Mouse (Mus musculus) midbrain, embryonic 15.5 days (tissue): ENCODE measurements around the gene Dlx2. TPM values are rescaled to one million over a fixed set of nuclear protein-coding genes. Genes with fewer than 3 reads are reported as not detected.

Source experiments
- ATAC-seq: fragments of 200-750 bp; cut with Nextera tagmentation; replicated peaks from 2 replicates; pipeline ENCODE4 v1.8.0; 2017; ENCODE audit warnings: moderate TSS enrichment
- H3K27ac ChIP-seq: fragments of 300-500 bp; sonication (generic); 2 replicates; pipeline ENCODE4 v1.5.1; 2015; ENCODE audit warnings: mild to moderate bottlenecking, inconsistent platforms
- H3K27me3 ChIP-seq: fragments of 300-500 bp; sonication (generic); replicated peaks from 2 replicates; pipeline ENCODE4 v1.6.1; 2015; ENCODE audit warnings: inconsistent platforms
- H3K36me3 ChIP-seq: fragments of 300-500 bp; sonication (generic); replicated peaks from 2 replicates; pipeline ENCODE4 v1.6.1; 2015; ENCODE audit warnings: inconsistent platforms
- H3K4me1 ChIP-seq: fragments of 300-500 bp; sonication (generic); 2 replicates; pipeline ENCODE4 v1.6.1; 2015; ENCODE audit warnings: inconsistent platforms
- H3K4me2 ChIP-seq: fragments of 300-500 bp; sonication (generic); 2 replicates; pipeline ENCODE4 v1.6.1; 2015; ENCODE audit warnings: inconsistent platforms, mild to moderate bottlenecking, moderate library complexity
- H3K4me3 ChIP-seq: fragments of 300-500 bp; sonication (generic); 2 replicates; pipeline ENCODE4 v1.5.1; 2015; ENCODE audit warnings: mild to moderate bottlenecking, inconsistent platforms
- H3K9ac ChIP-seq: fragments of 300-500 bp; sonication (generic); 2 replicates; pipeline ENCODE4 v1.6.1; 2015; ENCODE audit warnings: mild to moderate bottlenecking, inconsistent platforms
- H3K9me3 ChIP-seq: fragments of 300-500 bp; sonication (generic); 2 replicates; pipeline ENCODE4 v1.6.1; 2016; ENCODE audit warnings: inconsistent platforms
- WGBS: fragments of 180-500 bp; shearing (Covaris S2); methylation state at CpG from one replicate; pipeline ENCODE4 v1.1.7; 2015; ENCODE audit warnings: mixed read lengths; 5-methylcytosine and 5-hydroxymethylcytosine counted together
- polyA plus RNA-seq: library from polyadenylated mRNA; unstranded; fragments of >200 nt; fragmentation: Nextera tagmentation; extraction: Ambion mirVana; gene quantifications from 2 replicates; pipeline ENCODE4 v1.2.1, GENCODE M21; 2015

The Dlx2 gene
- polyA plus RNA-seq = 8.0 and 10.7 TPM in 2 replicates

DNA sequence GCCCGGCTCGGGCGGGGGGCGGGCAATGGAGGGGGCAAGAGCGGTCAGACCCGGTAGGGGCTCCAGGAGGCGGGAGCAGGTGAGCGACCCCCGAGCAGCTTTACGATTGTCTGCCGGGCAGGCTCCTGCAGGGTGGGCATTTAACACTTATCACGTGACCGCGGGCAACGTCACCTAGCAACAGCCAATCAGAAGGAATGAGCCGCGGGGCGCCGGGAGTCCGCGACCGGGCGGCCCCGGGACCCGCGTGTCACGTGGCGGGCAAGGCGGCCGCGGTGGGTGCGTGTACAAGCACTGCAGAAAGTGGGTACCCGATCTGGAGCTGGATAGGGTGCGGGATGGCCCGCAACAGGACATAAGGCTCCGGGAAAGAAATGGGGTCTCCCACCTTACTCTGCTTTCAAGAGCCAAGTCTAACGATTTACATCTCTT is at the start of gene Dlx2:
Dlx2 (minus strand) TSS at position 115 of the 432 bp plus-strand sequence.
- H3K4me3 ChIP-seq = peak within 1 kb of the TSS; percentile 39
- no peaks in the 10 kb centered on the region for H3K9me3 ChIP-seq
- H3K9ac ChIP-seq = 0 out of 2 replicates have a peak within 1 kb of the TSS, but pooled peaks have one; percentile 6
- peak within 1 kb of the TSS; percentile 67 for H3K4me2 ChIP-seq
- H3K27me3 ChIP-seq = peaks cover 76% of the 10 kb centered on the region
- ATAC-seq = peak; percentile 71
- WGBS = under 1% methylated on average over 37 of the region's 37 CpGs
- peaks cover 27% of the 10 kb centered on the region for H3K4me1 ChIP-seq
- no peaks in the 10 kb centered on the region for H3K36me3 ChIP-seq
- peak within 1 kb of the TSS; percentile 38 for H3K27ac ChIP-seq

DNA sequence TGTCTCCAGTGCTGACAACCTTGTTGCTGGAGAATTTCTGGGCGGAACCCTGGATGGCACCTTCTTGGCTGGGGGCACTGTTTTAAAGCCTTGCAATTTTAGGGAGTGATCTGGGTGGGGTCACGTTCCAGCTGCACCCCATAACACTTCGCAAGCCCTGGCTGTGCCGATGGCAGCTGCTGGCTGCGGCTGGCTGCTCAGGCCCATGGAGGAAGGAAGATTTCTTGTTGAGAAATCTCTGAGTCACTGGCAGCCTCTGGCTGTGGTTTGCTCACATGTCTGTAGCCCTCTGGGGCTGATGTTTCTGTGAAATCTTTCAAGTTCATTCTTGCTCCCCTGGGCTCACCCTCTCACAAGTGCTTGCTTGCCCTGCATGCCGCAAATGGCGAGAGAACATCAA is 47.9 kb upstream of the Dlx2 start:
- no peak for ATAC-seq
- H3K4me2 ChIP-seq = no peak overlapping the region

DNA sequence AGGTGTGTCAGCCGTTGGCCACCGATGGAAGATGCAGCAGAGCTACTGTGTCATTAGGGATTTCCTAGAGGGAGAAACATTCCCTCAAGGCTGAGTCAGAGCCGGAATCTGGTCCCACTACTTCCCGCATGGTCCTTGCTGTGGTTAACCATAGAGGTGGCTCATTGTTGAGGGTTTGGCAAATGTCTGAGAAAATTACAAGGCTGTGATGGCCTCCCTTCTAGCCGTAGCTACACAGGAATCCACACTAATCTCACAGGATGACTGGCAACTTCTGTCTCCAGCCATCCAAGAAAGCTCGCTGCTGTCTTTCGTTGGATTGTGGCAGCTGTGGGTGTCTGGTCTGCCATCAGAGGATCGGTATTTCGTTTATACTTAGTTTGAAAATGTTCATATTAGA is 42.6 kb upstream of the Dlx2 start:
- no peak overlapping the region for H3K27ac ChIP-seq
- no peak for ATAC-seq

More for the DNA sequence above, 47.9 kb upstream of the Dlx2 start:
- Histone ChIP-seq H3K27ac (no peak overlapping the region), H3K4me3 (no peak overlapping the region), H3K36me3 (no peaks in the 10 kb centered on the region), H3K9ac (no peak overlapping the region), H3K27me3 (no peaks in the 10 kb centered on the region), H3K9me3 (no peaks in the 10 kb centered on the region), H3K4me1 (no peaks in the 10 kb centered on the region)
- WGBS = 78% methylated on average over 7 of the region's 7 CpGs

DNA sequence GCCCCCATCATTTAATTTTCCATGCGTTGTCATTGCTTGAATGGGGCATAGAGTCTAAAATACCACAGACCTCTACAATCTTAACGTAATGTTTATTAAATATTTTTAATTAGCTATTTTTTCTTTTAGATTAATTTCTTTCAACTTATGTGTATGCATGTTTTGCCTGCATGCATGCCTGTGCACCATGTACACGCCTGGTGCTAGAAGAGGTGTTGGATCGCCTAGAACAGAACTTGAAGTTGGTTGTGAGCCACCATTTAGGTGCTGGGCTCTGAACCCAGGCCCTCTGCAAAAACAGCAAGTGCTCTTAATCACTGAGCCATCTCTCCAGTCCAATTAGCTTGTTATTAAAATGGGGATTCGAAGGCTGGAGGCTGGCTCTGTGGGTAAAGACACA is 34.9 kb upstream of the Dlx2 start:
- H3K36me3 ChIP-seq = no peaks in the 10 kb centered on the region
- peak; percentile 33 for ATAC-seq
- H3K27me3 ChIP-seq = peaks cover 3% of the 10 kb centered on the region; the same call in 1 of the 2 replicates
- peak overlapping the region; percentile 56 for H3K4me3 ChIP-seq
- peak overlapping the region; percentile 67 for H3K9ac ChIP-seq
- peak overlapping the region; percentile 95 for H3K4me2 ChIP-seq
- 61% methylated on average over 5 of the region's 5 CpGs for WGBS
- no peak overlapping the region for H3K27ac ChIP-seq
- H3K9me3 ChIP-seq = no peaks in the 10 kb centered on the region
- H3K4me1 ChIP-seq = peaks cover 7% of the 10 kb centered on the region; the same call in 1 of the 2 replicates

More for the DNA sequence above, 42.6 kb upstream of the Dlx2 start:
- Histone ChIP-seq H3K36me3 (no peaks in the 10 kb centered on the region), H3K4me2 (no peak overlapping the region), H3K9ac (no peak overlapping the region), H3K27me3 (no peaks in the 10 kb centered on the region), H3K4me3 (no peak overlapping the region), H3K4me1 (no peaks in the 10 kb centered on the region), H3K9me3 (no peaks in the 10 kb centered on the region)
- WGBS = 92% methylated on average over 9 of the region's 9 CpGs

DNA sequence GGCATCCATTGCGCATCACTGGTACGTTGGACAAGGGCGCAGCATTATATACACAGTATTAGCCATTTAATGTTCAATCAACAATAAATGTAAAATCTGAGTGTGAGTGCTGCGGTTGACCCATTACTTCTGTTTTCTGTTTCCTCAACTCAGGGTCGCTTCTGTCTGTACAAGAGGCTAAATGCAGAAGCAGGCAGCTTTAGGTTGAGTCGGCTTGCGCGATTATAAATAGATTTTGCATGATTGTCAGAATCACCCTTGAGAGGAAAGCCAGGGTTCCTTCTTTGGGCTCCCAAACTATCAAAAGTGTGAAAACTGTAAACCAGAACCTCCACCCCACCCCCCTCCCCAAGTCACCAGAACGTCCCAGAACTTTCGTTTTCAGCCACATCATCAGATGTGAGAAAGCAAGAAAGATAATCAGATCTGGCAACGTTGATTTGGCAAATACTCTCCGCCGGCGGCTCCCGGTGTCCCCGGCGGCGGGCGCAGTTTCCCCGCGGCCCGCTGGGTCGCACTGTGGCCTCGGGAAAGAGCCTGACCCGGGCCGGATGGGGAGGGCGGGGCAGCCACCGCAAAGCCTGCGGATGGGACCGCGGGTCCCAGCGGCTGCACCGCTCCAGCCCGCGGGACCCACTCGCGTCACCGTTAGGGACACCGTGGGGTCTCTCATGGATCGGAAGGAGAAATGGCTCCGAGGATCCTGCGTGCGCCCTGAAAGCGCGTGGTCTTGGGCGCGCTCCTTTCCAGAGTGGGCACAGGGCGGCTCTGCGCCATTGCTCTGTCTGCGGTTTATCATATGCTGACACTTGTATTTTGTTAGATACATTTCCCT is 34.3 kb upstream of the Dlx2 start:
- Histone ChIP-seq H3K4me1 (peaks cover 7% of the 10 kb centered on the region; the same call in 1 of the 2 replicates), H3K9me3 (no peaks in the 10 kb centered on the region), H3K4me2 (peak overlapping the region; percentile 95), H3K36me3 (no peaks in the 10 kb centered on the region), H3K9ac (peak overlapping the region; percentile 67), H3K27ac (no peak overlapping the region), H3K27me3 (peaks cover 3% of the 10 kb centered on the region; the same call in 1 of the 2 replicates), H3K4me3 (peak overlapping the region; percentile 56)
- 12% methylated on average over 46 of the region's 50 CpGs for WGBS
- ATAC-seq = peak; percentile 92

DNA sequence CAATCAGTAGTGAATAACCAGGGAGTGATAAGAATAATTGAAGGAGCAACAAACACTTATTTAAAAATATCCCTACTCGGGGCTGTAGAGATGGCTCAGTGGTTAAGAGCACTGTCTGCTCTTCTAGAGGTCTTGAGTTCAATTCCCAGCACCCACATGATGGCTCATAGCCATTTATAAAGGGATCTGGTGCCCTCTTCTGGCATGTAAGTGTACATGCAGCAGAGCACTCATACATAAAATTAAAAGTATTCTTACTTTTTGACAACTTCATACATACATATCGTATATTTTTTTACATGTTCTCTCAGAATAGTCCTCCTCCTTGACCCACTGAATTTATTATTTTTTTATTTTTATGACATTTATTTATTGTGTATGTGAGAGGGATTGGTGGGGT is 30.5 kb upstream of the Dlx2 start:
- Histone ChIP-seq H3K4me2 (no peak overlapping the region), H3K27me3 (no peaks in the 10 kb centered on the region), H3K36me3 (no peaks in the 10 kb centered on the region), H3K9ac (no peak overlapping the region), H3K9me3 (no peaks in the 10 kb centered on the region), H3K27ac (no peak overlapping the region), H3K4me1 (peaks cover 7% of the 10 kb centered on the region; the same call in 1 of the 2 replicates), H3K4me3 (no peak overlapping the region)
- WGBS = 92% methylated on average over 2 of the region's 2 CpGs
- ATAC-seq = no peak

DNA sequence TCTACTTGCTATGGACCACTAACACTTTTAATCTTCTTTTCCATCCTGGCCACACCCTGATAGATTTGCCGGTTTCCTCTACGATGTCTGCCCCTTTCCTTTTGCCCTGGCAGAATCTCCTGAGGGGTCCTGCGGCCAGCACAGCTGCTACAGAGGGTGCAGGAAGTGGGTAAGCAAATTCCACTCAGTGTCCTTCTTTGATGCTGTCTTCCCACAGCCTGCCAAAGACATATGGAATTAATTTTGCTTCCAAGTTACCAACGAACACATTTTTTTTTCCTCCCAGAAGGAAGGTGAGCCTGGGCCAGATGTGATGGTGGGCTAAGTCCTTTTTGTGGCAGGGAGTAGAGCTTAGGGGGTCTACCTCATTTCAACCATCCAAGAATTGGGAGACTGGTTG is 27.2 kb upstream of the Dlx2 start:
- no peak overlapping the region for H3K9ac ChIP-seq
- H3K4me2 ChIP-seq = no peak overlapping the region
- H3K27me3 ChIP-seq = no peaks in the 10 kb centered on the region
- H3K9me3 ChIP-seq = no peaks in the 10 kb centered on the region
- no peak overlapping the region for H3K27ac ChIP-seq
- ATAC-seq = no peak
- H3K4me1 ChIP-seq = no peaks in the 10 kb centered on the region
- H3K4me3 ChIP-seq = no peak overlapping the region
- H3K36me3 ChIP-seq = no peaks in the 10 kb centered on the region
- WGBS = 67% methylated on average over 4 of the region's 4 CpGs

DNA sequence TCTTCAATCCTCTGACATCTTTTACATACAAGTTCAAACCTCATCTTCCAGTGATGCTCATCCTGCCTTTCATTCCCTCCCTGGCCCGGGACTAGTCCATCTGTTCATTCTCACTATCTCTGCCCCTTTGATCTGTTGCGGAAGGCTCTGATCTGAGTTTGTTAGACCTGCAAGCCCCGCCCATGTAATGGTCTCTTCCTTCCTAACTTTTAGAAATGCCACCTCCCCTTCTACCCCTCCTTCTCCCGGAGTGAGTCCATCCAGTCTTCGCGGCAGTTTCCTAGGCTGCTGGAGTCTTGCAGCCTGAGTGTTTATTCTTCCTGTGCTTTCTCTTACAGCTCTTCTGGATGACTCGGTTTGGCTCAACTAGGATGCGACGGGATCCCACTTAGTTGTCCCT is 19.9 kb upstream of the Dlx2 start:
- Histone ChIP-seq H3K36me3 (no peaks in the 10 kb centered on the region), H3K27ac (no peak overlapping the region), H3K4me1 (no peaks in the 10 kb centered on the region), H3K4me2 (no peak overlapping the region), H3K9me3 (no peaks in the 10 kb centered on the region), H3K4me3 (no peak overlapping the region), H3K27me3 (no peaks in the 10 kb centered on the region), H3K9ac (no peak overlapping the region)
- 85% methylated on average over 9 of the region's 9 CpGs for WGBS
- no peak for ATAC-seq

DNA sequence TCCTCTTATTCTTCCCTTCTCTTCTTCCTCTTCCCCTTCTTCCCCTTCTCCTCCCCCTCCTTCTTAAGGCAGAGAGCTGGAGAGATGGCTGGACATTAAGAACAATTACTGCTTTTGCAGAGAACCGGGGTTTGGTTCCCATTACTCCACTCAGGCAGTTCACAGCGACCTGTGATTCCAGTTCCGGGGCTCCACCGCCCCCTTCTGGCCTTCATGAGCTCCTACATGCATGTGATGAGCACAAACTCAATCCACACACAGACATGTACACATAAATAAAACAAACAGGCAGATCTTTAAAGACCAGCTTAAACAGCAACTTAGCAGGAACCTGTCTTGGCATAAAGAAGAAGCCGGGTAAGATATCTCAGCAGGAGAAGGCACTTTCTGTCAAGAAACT is 9.5 kb upstream of the Dlx2 start:
- Histone ChIP-seq H3K4me2 (no peak overlapping the region), H3K4me3 (no peak overlapping the region), H3K27me3 (peaks cover 22% of the 10 kb centered on the region), H3K9me3 (no peaks in the 10 kb centered on the region), H3K27ac (no peak overlapping the region), H3K36me3 (no peaks in the 10 kb centered on the region), H3K4me1 (no peaks in the 10 kb centered on the region), H3K9ac (no peak overlapping the region)
- ATAC-seq = no peak
- WGBS = 65% methylated on average over 5 of the region's 5 CpGs

DNA sequence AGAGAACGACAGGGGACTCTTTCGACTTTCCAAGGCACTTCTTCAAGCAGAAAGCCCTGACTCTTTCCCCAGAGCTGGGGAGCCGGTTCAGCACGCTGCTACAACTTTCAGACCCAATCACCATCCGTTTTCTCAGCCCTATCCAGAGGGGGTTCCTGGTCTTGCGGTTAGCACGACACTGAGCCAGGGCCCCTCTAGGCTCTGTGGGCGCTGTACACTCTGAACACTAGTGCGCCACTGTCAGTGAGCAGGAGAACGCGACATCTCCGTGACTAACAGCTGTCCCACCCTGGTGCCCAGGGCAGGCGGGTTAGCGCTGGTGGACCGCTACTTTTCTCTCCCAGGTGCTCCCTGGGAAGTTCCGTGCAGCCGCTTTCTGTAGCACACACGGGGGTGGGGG is 5.2 kb upstream of the Dlx2 start:
- ATAC-seq = no peak
- H3K4me1 ChIP-seq = peaks cover 3% of the 10 kb centered on the region
- H3K4me2 ChIP-seq = no peak overlapping the region
- H3K9ac ChIP-seq = no peak overlapping the region
- H3K9me3 ChIP-seq = no peaks in the 10 kb centered on the region
- no peak overlapping the region for H3K4me3 ChIP-seq
- no peaks in the 10 kb centered on the region for H3K36me3 ChIP-seq
- peaks cover 59% of the 10 kb centered on the region for H3K27me3 ChIP-seq
- WGBS = 2% methylated on average over 18 of the region's 18 CpGs
- no peak overlapping the region for H3K27ac ChIP-seq

DNA sequence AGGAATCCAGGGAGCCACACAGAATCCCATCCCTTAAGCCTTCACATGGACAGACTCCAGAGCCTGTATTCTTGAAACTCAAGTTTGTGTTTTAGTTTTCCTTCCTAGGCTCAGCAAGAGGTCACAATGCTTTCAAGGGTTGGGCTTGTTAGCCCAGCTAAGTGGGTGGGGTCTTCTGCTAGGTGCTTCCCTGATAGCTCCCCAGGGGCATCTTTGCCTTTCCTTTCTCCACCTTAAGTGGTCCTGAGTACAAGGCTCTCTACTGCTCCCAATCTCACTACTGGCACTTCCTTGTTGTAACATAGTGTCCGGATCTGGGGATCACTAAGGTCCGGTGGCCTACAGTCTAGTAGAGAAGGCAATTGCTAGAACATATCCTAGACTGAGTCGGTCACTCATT is 3.8 kb upstream of the Dlx2 start:
- Histone ChIP-seq H3K4me3 (no peak overlapping the region), H3K27ac (no peak overlapping the region), H3K9ac (no peak overlapping the region), H3K4me2 (no peak overlapping the region), H3K36me3 (no peaks in the 10 kb centered on the region), H3K27me3 (peaks cover 67% of the 10 kb centered on the region), H3K4me1 (peaks cover 17% of the 10 kb centered on the region), H3K9me3 (no peaks in the 10 kb centered on the region)
- no peak for ATAC-seq
- WGBS = 28% methylated on average over 3 of the region's 3 CpGs

DNA sequence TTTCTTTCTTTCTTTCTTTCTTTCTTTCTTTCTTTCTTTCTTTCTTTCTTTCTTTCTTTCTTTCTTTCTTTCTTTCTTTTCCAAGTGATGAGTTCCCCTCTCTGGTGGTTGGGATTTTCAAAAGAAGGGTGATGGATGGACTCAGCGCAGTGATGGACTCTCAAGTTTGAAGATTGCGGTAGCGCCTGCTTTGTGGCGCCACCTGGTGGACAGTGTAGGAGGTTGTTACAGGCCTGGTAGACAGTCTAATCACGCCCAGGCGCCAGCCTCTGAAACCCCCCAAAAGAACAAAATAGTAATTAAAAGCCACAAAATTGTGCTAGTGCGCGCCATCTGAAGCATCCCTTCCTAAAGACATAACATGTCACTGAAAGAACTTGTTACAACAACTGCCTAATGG is 1.3 kb upstream of the Dlx2 start:
- ATAC-seq = no peak
- no peaks in the 10 kb centered on the region for H3K36me3 ChIP-seq
- WGBS = 3% methylated on average over 8 of the region's 8 CpGs
- H3K27ac ChIP-seq = no peak overlapping the region
- H3K4me2 ChIP-seq = no peak overlapping the region
- no peak overlapping the region for H3K9ac ChIP-seq
- H3K9me3 ChIP-seq = no peaks in the 10 kb centered on the region
- H3K4me1 ChIP-seq = peaks cover 27% of the 10 kb centered on the region
- H3K4me3 ChIP-seq = no peak overlapping the region
- peaks cover 76% of the 10 kb centered on the region for H3K27me3 ChIP-seq
